Mouse (Mus musculus) midbrain, embryonic 12.5 days (tissue): Measurements from ENCODE around the gene Rnf181. TPM values are rescaled to one million over a fixed set of nuclear protein-coding genes. Genes with fewer than 3 reads are reported as not detected.

Source experiments
- ATAC-seq: fragments of 200-750 bp; cut with Nextera tagmentation; 2 replicates; pipeline ENCODE4 v1.8.0; 2017; ENCODE audit warnings: low read depth, moderate TSS enrichment, moderate library complexity; ENCODE audit not compliant: low FRiP score
- H3K27ac ChIP-seq: fragments of 300-500 bp; sonication (generic); replicated peaks from 2 replicates; pipeline ENCODE4 v1.5.1; 2016; ENCODE audit warnings: mild to moderate bottlenecking
- H3K27me3 ChIP-seq: fragments of 300-500 bp; sonication (generic); 2 replicates; pipeline ENCODE4 v1.6.1; 2016; ENCODE audit warnings: mild to moderate bottlenecking
- H3K36me3 ChIP-seq: fragments of 300-500 bp; sonication (generic); 2 replicates; pipeline ENCODE4 v1.6.1; 2016
- H3K4me1 ChIP-seq: fragments of 300-500 bp; sonication (generic); 2 replicates; pipeline ENCODE4 v1.6.1; 2016
- H3K4me2 ChIP-seq: fragments of 300-500 bp; sonication (generic); replicated peaks from 2 replicates; pipeline ENCODE4 v1.6.1; 2016; ENCODE audit warnings: mild to moderate bottlenecking, moderate library complexity
- H3K4me3 ChIP-seq: fragments of 300-500 bp; sonication (generic); 2 replicates; pipeline ENCODE4 v1.5.1; 2016; ENCODE audit warnings: mild to moderate bottlenecking
- H3K9ac ChIP-seq: fragments of 300-500 bp; sonication (generic); replicated peaks from 2 replicates; pipeline ENCODE4 v1.6.1; 2016; ENCODE audit warnings: mild to moderate bottlenecking, moderate library complexity
- H3K9me3 ChIP-seq: fragments of 300-500 bp; sonication (generic); 2 replicates; pipeline ENCODE4 v1.6.1; 2016; ENCODE audit warnings: mild to moderate bottlenecking
- WGBS: fragments of 180-500 bp; shearing (Covaris S2); methylation state at CpG from one replicate; pipeline ENCODE4 v1.1.7; 2016; 5-methylcytosine and 5-hydroxymethylcytosine counted together
- polyA plus RNA-seq: library from polyadenylated mRNA; unstranded; fragments of >200 nt; fragmentation: Nextera tagmentation; extraction: Ambion mirVana; gene quantifications from 2 replicates; pipeline ENCODE4 v1.2.1, GENCODE M21; 2016

Rnf181 gene
- polyA plus RNA-seq, 1 experiment from 2014 or later = 98.1 TPM

DNA sequence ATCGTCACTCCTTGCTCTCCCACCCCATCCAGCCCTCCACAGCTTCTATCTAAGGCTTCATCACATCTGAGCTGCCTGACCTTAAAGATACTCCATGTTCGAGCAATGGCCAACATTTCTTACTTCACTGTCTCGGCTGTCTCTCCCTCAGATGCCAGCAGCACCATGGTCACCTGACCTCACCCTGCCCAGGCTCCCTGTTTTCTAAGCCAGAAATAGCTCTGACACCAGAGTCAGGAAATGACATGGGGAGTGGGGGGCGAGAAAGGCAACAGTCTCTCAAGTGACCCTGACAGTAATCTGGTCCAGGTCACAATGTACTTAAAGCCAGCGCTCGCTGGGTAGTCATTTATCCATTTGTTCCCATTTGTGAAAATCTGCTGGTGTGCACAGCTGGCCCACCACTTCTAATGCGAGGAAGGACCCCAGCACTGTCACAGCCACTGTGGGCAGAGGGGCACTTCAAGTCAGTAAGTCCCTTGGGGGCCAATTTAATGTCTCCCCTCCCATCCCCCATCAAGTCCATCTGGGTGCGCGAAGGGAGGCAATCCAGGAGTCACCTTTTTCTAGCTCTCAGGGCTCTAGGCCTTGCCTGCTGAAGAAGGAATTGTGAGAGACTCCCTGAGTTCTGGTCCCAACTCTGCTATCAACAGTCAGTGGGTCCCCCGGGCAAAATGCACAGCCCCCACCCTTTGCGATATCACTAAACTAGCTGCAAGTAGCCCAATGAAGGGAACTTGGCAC lies 53.5 kb downstream of the Rnf181 start:
- Histone ChIP-seq H3K4me2 (no peak overlapping the region), H3K27ac (no peak overlapping the region), H3K4me1 (no peaks in the 10 kb centered on the region), H3K4me3 (no peak overlapping the region), H3K27me3 (no peaks in the 10 kb centered on the region), H3K36me3 (peaks cover 43% of the 10 kb centered on the region), H3K9ac (no peak overlapping the region), H3K9me3 (no peaks in the 10 kb centered on the region)
- ATAC-seq = no peak
- WGBS = 86% methylated on average over 11 of the region's 11 CpGs

DNA sequence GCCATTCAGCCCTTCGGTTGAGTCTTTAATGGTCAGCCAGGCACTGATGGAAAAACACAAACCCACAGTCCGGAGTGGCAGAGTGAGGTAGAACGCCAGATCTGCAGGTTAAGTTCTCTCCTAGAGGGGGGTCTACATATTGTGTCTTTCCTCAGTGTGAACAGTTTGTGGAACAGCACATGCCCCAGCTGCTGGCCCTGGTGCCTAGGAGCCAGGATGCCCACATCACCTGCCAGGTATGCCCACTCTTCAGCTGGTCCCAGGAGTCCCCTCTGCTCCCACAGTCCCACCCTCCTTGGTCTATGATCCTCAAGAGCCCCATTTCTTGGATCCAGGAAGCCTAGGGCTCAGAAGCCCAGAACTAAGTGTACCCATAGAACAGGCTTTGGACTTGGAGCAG lies 54.6 kb downstream of the Rnf181 start:
- H3K4me3 ChIP-seq = no peak overlapping the region
- no peak for ATAC-seq
- WGBS = 92% methylated on average over 3 of the region's 3 CpGs
- H3K27ac ChIP-seq = no peak overlapping the region
- no peaks in the 10 kb centered on the region for H3K9me3 ChIP-seq
- H3K36me3 ChIP-seq = peaks cover 33% of the 10 kb centered on the region
- H3K9ac ChIP-seq = no peak overlapping the region
- no peak overlapping the region for H3K4me2 ChIP-seq
- H3K27me3 ChIP-seq = no peaks in the 10 kb centered on the region
- no peaks in the 10 kb centered on the region for H3K4me1 ChIP-seq

Other genes with a start within 250 kb of the Rnf181 start
- gene Atoh8, start 131.4 kb downstream of the Rnf181 start, polyA plus RNA-seq = 6.2 and 8.6 TPM in 2 replicates
- not detected in 2 replicates for gene Sftpb, start 62.3 kb downstream of the Rnf181 start, polyA plus RNA-seq
- gene Usp39, start 21.8 kb downstream of the Rnf181 start, polyA plus RNA-seq = 68.9 and 72.4 TPM in 2 replicates
- 25.4 and 29.6 TPM in 2 replicates for gene 0610030E20Rik, start 19.6 kb downstream of the Rnf181 start, polyA plus RNA-seq
- gene Tmem150a, start 11.5 kb downstream of the Rnf181 start, polyA plus RNA-seq = 7.3 and 8.2 TPM in 2 replicates
- gene Vamp5, start 13.5 kb upstream of the Rnf181 start, polyA plus RNA-seq = 10.2 and 12.7 TPM in 2 replicates
- gene Vamp8, start 23.7 kb upstream of the Rnf181 start, polyA plus RNA-seq = 25.9 and 33.6 TPM in 2 replicates
- 20.6 and 24.3 TPM in 2 replicates for gene Ggcx, start 47.4 kb upstream of the Rnf181 start, polyA plus RNA-seq
- gene Mat2a, start 72.6 kb upstream of the Rnf181 start, polyA plus RNA-seq = 422 and 441 TPM in 2 replicates
- gene Sh2d6, start 154.8 kb upstream of the Rnf181 start, polyA plus RNA-seq = 0.63 and 0.97 TPM in 2 replicates
- 5.8 and 6.1 TPM in 2 replicates for gene Capg, start 177.4 kb upstream of the Rnf181 start, polyA plus RNA-seq
- gene Elmod3, start 231.5 kb upstream of the Rnf181 start, polyA plus RNA-seq = 14.3 and 18.3 TPM in 2 replicates
- 4.4 and 6.9 TPM in 2 replicates for gene Retsat, start 231.5 kb upstream of the Rnf181 start, polyA plus RNA-seq